Mouse (Mus musculus): ENCODE results near the gene Ephb3. TPM values are rescaled to one million over a fixed set of nuclear protein-coding genes. Genes with fewer than 3 reads are reported as not detected.

Gene Ephb3
- polyA plus RNA-seq, 1 experiment from 2014 or later: 16.3 TPM

DNA sequence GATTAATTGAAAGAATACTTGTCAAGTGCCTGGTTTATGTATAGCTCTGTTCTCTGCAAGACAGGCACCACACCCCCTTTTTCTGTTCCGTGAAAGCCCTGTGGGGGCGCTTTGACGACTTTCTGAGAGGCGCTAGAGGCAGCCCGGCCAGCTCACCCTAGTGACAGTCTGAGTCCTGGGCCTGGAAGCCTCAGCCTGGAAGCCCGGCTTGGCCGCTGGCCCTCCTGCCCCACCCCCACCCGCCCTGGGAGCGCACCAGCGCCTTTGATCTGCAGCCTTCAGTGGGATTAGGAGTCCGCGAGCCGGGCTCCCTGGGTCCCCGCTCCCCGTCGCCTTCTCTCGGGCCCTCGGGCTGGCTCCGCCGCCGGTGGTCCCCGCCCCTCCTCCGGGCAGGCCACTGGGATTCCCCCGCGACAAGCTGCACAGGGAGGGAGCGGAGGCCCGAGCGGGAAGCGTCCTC, 41.4 kb downstream of the Ephb3 start:
- peak; percentile 94 for DNase-seq (ENCODE audit: low spot score)

DNA sequence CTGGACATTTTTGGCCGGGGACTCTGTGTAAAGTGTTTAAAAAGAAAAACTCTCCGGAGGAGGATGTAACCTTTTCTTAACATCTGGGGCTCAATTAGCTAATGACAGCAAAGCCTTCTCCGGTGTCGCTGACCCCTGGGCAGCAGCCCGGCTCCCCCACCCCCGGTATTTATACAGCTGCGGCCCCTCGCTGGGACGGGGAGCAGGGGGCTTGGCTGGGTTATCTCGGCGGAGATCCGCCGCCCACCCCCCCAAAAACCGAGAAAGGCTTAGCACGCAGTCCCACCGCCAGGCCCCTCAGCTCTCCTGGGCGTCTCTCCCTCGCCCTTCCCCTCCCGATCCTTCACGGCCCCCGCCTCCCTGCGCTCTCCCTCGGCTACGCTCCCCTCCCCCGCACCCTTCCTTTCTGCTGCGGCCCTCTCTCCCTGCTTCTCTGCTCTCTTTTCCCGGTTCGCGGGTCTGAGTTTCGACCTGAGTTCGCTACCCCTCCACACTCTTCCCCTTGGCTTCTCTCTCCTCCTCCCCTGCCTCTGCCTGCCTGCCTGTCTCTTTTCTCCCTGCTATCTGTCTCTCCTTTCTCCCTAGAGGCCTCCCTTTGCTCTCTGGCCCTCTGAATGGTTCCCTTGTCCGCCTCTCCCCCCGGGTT, 42.0 kb downstream of the Ephb3 start:
- H3K4me1 ChIP-seq (ENCODE audit: insufficient read depth, low read depth, low read length): peaks cover 23% of the 10 kb centered on the region; the same call in 1 of the 2 replicates
- no peaks in the 10 kb centered on the region for H3K27me3 ChIP-seq (replicated peaks; ENCODE audit: insufficient read depth, low read length)
- peak overlapping the region; percentile 27; the same call in 1 of the 2 replicates for H3K9ac ChIP-seq (replicated peaks; ENCODE audit: low read depth)
- H3K4me2 ChIP-seq (replicated peaks; ENCODE audit: low read depth, low read length): peak overlapping the region; percentile 76
- DNase-seq (ENCODE audit: low spot score) (peak; percentile 67), ATAC-seq (peak; percentile 46)
- WGBS: 4% methylated on average over 23 of the region's 33 CpGs
- 0 out of 2 replicates have a peak overlapping the region, but pooled peaks have one; percentile 38 for H3K27ac ChIP-seq (ENCODE audit: low read length)
- H3K9me3 ChIP-seq (ENCODE audit: low read length): no peaks in the 10 kb centered on the region
- peak overlapping the region; percentile 35 for H3K4me3 ChIP-seq (ENCODE audit: low read depth, low read length)
- no peaks in the 10 kb centered on the region for H3K36me3 ChIP-seq (ENCODE audit: insufficient read depth, low read length)
- TF ChIP-seq CTCF (IDR thresholded peaks at IDR 0.05) (no peak), EP300 (IDR thresholded peaks at IDR 0.05) (no peak)

More for the DNA sequence above, 41.4 kb downstream of the Ephb3 start:
- Histone ChIP-seq H3K27ac (ENCODE audit: low read length) (0 out of 2 replicates have a peak overlapping the region, but pooled peaks have one; percentile 28), H3K4me1 (ENCODE audit: insufficient read depth, low read depth, low read length) (peaks cover 23% of the 10 kb centered on the region; the same call in 1 of the 2 replicates), H3K9ac (replicated peaks; ENCODE audit: low read depth) (peak overlapping the region; percentile 27; the same call in 1 of the 2 replicates), H3K9me3 (ENCODE audit: low read length) (no peaks in the 10 kb centered on the region), H3K27me3 (replicated peaks; ENCODE audit: insufficient read depth, low read length) (no peaks in the 10 kb centered on the region), H3K4me3 (ENCODE audit: low read depth, low read length) (peak overlapping the region; percentile 35), H3K4me2 (replicated peaks; ENCODE audit: low read depth, low read length) (peak overlapping the region; percentile 76), H3K36me3 (ENCODE audit: insufficient read depth, low read length) (no peaks in the 10 kb centered on the region)
- peak; percentile 92 for ATAC-seq
- TF ChIP-seq CTCF (IDR thresholded peaks at IDR 0.05): peak; percentile 79
- TF ChIP-seq EP300 (IDR thresholded peaks at IDR 0.05): no peak
- under 1% methylated on average over 25 of the region's 29 CpGs for WGBS

DNA sequence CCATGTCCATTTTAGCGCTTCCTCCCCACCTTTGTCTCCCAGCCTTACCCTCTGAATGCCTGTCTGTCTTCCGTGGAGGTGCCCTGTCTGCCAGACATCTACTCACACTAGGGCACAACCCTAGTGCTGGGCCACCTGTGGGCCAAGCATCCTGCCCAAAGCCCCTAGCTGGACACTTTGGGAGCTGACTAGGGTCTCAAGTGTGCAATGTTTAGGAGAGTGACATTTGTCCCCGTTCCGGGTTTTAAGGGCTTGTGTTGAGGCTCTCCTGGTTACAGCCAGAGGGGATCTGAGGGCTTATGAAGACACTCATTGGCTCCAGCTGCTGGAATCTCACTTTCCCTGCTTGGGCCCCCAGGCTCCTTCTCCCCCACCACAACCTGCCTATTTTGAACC, 42.5 kb downstream of the Ephb3 start:
- H3K4me2 ChIP-seq (replicated peaks; ENCODE audit: low read depth, low read length): peak overlapping the region; percentile 76; the same call in 1 of the 2 replicates
- WGBS: 32% methylated on average over 4 of the region's 4 CpGs
- H3K9ac ChIP-seq (replicated peaks; ENCODE audit: low read depth): no peak overlapping the region
- H3K27ac ChIP-seq (ENCODE audit: low read length): no peak overlapping the region
- TF ChIP-seq CTCF (IDR thresholded peaks at IDR 0.05) (no peak), EP300 (IDR thresholded peaks at IDR 0.05) (no peak)
- H3K27me3 ChIP-seq (replicated peaks; ENCODE audit: insufficient read depth, low read length): no peaks in the 10 kb centered on the region
- H3K9me3 ChIP-seq (ENCODE audit: low read length): no peaks in the 10 kb centered on the region
- no peaks in the 10 kb centered on the region for H3K36me3 ChIP-seq (ENCODE audit: insufficient read depth, low read length)
- H3K4me1 ChIP-seq (ENCODE audit: insufficient read depth, low read depth, low read length): peaks cover 23% of the 10 kb centered on the region; the same call in 1 of the 2 replicates
- ATAC-seq: no peak
- no peak for DNase-seq (ENCODE audit: low spot score)
- no peak overlapping the region for H3K4me3 ChIP-seq (ENCODE audit: low read depth, low read length)

DNA sequence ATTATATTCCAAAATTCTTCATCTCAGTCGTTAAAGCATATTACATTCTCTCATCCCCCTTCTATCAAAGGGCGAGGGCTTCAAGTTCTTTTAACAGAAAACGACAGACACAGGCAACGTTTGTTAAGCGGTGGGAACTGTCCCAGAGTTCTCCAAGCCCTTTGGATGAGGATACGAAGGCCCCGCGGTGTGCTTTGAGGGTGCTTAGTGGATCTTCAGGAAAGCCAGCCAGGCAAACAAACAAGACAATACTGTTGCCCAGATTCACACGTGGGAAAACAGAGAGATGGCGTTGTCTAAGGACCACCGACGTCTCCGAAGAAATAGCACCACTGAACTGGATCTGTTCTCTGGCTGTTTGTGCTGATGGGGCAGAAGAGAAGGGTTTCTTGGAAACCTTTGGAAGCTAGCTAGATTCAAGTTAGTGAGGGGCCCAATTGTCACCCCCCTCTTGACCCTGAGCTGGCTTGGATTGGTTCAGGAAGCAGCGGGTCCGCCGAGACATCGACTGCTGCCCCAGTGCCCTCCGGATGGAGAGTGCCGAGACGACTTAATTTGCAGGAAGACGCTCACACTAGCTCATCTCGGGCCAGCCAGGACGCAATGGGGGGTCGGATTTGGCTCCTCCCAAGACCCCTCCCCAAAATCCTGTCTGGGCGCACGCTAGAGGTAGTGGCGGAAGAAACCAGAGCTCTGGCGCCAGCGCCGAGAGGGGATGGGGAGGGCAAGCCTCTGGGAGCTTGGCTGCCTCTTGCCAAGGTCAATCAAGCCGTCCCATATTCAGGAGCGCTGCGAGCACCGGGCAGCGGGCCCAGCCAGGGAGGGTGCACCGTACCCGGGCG, 43.5 kb downstream of the Ephb3 start:
- no peaks in the 10 kb centered on the region for H3K27me3 ChIP-seq (replicated peaks; ENCODE audit: insufficient read depth, low read length)
- peak overlapping the region; percentile 33 for H3K4me3 ChIP-seq (ENCODE audit: low read depth, low read length)
- H3K36me3 ChIP-seq (ENCODE audit: insufficient read depth, low read length): no peaks in the 10 kb centered on the region
- no peak overlapping the region for H3K27ac ChIP-seq (ENCODE audit: low read length)
- ATAC-seq: peak; percentile 16; the same call in 1 of the 2 replicates
- 18% methylated on average over 38 of the region's 38 CpGs for WGBS
- peaks cover 23% of the 10 kb centered on the region; the same call in 1 of the 2 replicates for H3K4me1 ChIP-seq (ENCODE audit: insufficient read depth, low read depth, low read length)
- TF ChIP-seq CTCF (IDR thresholded peaks at IDR 0.05) (no peak; the same call in 1 of the 2 replicates), EP300 (IDR thresholded peaks at IDR 0.05) (no peak)
- no peak overlapping the region for H3K9ac ChIP-seq (replicated peaks; ENCODE audit: low read depth)
- no peaks in the 10 kb centered on the region for H3K9me3 ChIP-seq (ENCODE audit: low read length)
- H3K4me2 ChIP-seq (replicated peaks; ENCODE audit: low read depth, low read length): peak overlapping the region; percentile 72
- DNase-seq (ENCODE audit: low spot score): peak; percentile 54

DNA sequence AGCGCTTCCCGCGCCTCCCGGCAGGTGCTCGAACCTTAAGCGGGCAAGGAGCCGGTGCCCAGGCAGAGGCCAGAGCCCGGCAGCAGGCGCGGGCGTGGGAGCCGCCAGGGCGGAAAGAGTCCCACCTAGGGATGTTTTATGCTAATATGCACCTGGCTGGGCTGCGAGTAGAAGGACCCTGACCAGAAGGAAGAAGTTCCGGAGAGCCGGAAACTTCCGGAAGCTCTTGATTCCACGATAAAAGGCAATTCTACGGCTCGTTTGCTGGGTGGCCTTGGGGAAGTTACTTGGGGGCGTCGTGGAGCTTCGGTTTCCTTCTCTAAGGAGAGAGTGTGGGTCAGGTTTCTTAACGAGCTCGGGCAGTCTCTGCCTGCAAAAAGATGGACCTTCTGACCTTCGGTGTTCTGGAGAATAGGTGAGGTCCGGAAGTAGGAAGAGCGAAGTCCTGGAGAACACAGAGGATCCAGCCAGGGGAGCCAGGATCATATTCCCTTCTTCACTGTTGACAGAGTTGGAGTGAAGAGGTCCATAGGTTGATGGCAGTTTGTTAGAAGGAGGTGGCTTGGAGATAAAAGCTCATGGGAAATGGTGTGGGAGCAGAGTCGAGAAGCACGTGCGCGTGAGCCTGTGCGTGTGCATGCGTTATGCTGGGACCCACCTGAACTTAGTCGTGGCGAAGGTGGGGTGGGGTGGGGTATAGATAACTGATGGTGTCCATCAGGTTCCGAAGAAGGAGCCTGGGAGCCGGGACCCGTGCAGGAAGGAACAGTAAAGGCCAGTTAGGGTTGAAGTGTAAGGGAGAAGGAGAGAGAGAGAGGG, 44.4 kb downstream of the Ephb3 start:
- Histone ChIP-seq H3K36me3 (ENCODE audit: insufficient read depth, low read length) (no peaks in the 10 kb centered on the region), H3K9ac (replicated peaks; ENCODE audit: low read depth) (no peak overlapping the region; the same call in 1 of the 2 replicates), H3K4me1 (ENCODE audit: insufficient read depth, low read depth, low read length) (peaks cover 23% of the 10 kb centered on the region; the same call in 1 of the 2 replicates), H3K27ac (ENCODE audit: low read length) (no peak overlapping the region), H3K4me3 (ENCODE audit: low read depth, low read length) (peak overlapping the region; percentile 33), H3K9me3 (ENCODE audit: low read length) (no peaks in the 10 kb centered on the region), H3K4me2 (replicated peaks; ENCODE audit: low read depth, low read length) (peak overlapping the region; percentile 72), H3K27me3 (replicated peaks; ENCODE audit: insufficient read depth, low read length) (no peaks in the 10 kb centered on the region)
- no peak for TF ChIP-seq EP300 (IDR thresholded peaks at IDR 0.05)
- TF ChIP-seq CTCF (IDR thresholded peaks at IDR 0.05): 0 out of 2 replicates have a peak, but pooled peaks have one; percentile 5
- WGBS: 8% methylated on average over 39 of the region's 39 CpGs
- ATAC-seq: no peak
- DNase-seq (ENCODE audit: low spot score): no peak
